Mouse (Mus musculus) megakaryocyte, embryonic 14.5 days (primary cell): ENCODE measurements around the gene Hipk3. TPM values are rescaled to one million over a fixed set of nuclear protein-coding genes. Genes with fewer than 3 reads are reported as not detected.

Experiments
- H3K27me3 ChIP-seq: replicated peaks from 2 replicates; pipeline ENCODE3; 2012; ENCODE audit warnings: inconsistent platforms
- H3K36me3 ChIP-seq: replicated peaks from 2 replicates; pipeline ENCODE3; 2012; ENCODE audit warnings: low read length, inconsistent platforms, mixed read lengths
- H3K4me1 ChIP-seq: 2 replicates; pipeline ENCODE4 v1.6.1; 2012; ENCODE audit warnings: inconsistent platforms
- H3K4me3 ChIP-seq: replicated peaks from 2 replicates; pipeline ENCODE3; 2012; ENCODE audit warnings: moderate library complexity, mild to moderate bottlenecking, inconsistent platforms
- H3K9me3 ChIP-seq: 2 replicates; pipeline ENCODE4 v1.6.1; 2012; ENCODE audit warnings: inconsistent platforms
- FLI1 ChIP-seq: IDR thresholded peaks from 2 replicates; pipeline ENCODE4 v1.6.1; 2012; ENCODE audit warnings: low read length, inconsistent platforms, mixed read lengths
- GATA1 ChIP-seq: IDR thresholded peaks from 3 replicates; pipeline ENCODE4 v1.6.1; 2012; ENCODE audit warnings: mixed read lengths, low read length, inconsistent platforms, borderline replicate concordance
- polyA plus RNA-seq: library from polyadenylated mRNA; stranded (reverse); fragments of >175 nt; gene quantifications from 2 replicates; pipeline ENCODE4 v1.2.3, GENCODE M21; 2012; ENCODE audit warnings: low replicate concordance; ENCODE audit not compliant: insufficient read depth

The Hipk3 gene
- polyA plus RNA-seq, 1 experiment, result 2.6 TPM

DNA sequence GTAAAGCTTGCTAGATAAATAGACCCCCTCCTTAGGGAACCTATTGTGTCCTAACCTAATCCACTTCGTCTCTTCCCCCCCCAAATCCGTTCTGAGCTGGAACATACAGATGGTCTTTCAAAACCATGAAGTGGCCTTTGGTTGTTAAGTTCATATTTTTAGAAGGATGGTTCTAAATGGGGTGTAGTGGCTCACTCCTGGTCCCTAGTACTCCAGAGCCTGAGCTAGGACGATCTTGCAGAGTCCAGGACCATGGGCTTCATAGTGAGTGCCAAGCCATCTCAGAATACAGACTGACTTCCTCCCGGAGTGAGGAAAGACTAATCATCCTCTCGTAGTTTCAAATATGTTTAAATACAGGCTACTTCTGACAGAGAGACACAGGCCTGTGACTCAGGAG is 2.0 kb upstream of the Hipk3 start:
- Histone ChIP-seq H3K9me3 (no peaks in the 10 kb centered on the region), H3K4me1 (peaks cover 30% of the 10 kb centered on the region)

DNA sequence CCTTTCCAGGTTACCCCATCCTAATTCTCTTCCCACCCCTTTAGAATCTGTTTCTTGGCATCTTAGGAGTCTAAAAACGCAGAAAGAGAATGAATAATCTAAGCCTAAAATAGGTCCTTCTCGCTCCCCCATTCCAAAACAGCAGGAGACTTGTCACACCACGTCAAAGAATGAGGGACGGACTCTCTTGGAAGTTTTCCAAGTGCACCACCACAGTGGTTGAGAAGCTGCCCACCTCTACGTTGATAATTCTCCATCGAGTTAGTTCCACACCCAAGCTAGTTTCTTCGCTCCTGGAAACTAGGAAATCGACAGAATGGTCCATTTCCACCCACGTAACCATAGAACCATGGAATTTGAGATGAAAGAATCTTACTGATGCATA is 547 bp upstream of the Hipk3 start:
- Histone ChIP-seq H3K27me3 (no peaks in the 10 kb centered on the region), H3K4me3 (peak overlapping the region; percentile 98), H3K9me3 (no peaks in the 10 kb centered on the region), H3K36me3 (peaks cover 2% of the 10 kb centered on the region), H3K4me1 (peaks cover 40% of the 10 kb centered on the region)
- TF ChIP-seq FLI1 (no peak), GATA1 (no peak)

More for the DNA sequence above, 2.0 kb upstream of the Hipk3 start:
- no peak overlapping the region for H3K4me3 ChIP-seq
- no peak for TF ChIP-seq GATA1
- no peaks in the 10 kb centered on the region for H3K36me3 ChIP-seq
- H3K27me3 ChIP-seq, result no peaks in the 10 kb centered on the region

DNA sequence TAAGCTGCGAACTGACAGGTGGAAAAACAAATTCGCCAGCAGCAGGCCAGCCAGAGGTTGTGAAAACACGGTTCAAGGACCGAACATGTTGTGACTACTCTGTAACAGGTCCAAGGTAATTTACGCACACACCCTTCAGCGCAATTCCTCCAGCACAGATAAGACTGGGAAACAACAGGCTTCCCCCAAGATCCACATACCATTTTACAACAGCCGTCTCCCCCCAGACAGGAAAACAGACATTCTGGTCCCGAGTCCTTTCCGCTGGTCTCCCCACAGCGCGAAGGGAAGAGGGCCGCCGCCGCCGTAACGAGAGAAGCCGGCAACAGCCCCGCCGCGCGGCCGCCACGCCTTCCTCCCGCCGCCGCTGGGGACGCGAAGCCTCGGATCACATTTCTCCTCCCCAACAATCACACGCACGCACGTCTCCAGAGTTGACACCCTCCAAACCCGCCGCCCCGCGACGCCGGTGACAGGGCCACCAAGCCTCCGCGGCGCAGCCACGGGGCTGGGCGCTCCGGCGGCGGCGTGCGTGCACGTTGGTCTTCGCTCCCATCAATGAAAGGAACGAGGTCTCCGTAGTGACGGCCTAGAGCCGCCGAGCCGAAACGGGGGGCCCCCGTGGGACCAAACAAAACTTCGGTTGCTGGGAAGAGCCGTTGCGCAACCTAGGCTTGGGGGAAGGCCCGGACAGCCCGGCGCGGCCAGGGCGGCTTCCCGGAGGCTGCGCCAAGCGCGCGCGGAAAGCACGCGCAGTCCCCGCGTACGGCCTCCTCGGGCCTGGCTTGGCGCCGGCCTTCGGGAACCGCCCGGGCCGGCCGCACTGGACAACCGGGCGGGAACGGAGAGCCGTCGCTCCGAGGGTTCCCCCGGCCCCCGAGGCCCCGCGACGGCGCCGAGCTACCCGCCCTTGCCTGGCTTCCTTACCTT is 960 bp downstream of the Hipk3 start:
- Histone ChIP-seq H3K4me3 (peak overlapping the region; percentile 98), H3K36me3 (peaks cover 4% of the 10 kb centered on the region), H3K27me3 (no peaks in the 10 kb centered on the region), H3K4me1 (peaks cover 43% of the 10 kb centered on the region), H3K9me3 (no peaks in the 10 kb centered on the region)
- TF ChIP-seq FLI1 (no peak), GATA1 (no peak)

DNA sequence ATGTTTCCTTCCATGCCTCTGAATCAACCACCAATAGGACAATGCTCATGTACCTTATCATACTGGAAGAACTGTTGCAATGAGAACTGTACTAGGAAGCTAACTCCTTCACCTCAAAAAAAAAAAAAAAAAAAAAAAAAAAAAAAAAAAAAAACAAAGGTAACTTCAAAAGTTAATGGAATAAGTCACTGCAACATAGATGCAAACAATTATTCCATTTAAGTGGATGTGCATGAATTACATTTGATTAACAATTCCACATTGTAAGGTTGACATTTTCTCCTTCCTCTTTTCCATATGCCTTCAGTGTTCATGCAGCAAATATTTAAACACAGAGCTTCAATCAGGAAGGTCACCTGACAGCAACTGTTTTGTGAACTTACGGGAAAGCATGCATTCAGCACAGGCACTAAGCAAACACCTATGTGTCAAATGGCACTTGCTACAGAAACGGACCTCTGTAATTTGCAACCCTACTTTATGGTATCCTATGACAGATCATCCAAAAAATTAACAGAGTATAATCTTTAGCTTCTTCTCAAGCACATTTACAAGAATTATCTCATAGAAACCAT is 2.9 kb downstream of the Hipk3 start:
- TF ChIP-seq FLI1 (no peak), GATA1 (no peak)
- Histone ChIP-seq H3K36me3 (peaks cover 4% of the 10 kb centered on the region), H3K9me3 (no peaks in the 10 kb centered on the region), H3K27me3 (no peaks in the 10 kb centered on the region), H3K4me3 (peak overlapping the region; percentile 57), H3K4me1 (peaks cover 35% of the 10 kb centered on the region)

DNA sequence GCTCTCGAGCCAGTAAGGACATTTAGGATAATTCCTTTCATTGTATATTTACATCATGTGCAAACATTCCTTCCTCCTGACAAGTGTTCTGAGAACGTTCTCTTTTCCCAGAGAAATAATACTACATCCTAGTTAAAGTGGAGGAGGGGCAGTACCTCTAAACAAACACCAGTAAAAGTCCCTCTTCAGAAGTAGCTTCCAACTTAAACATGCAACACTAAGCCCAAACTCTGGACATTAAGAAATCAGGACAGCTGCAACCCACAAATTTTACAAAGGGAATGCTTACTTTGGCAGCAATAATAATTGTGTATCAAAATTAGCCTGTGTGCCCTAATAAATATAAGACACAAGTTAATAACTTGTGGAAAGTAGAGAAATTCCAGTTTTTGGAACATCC is 3.5 kb downstream of the Hipk3 start:
- no peak for TF ChIP-seq GATA1
- no peak for TF ChIP-seq FLI1
- Histone ChIP-seq H3K27me3 (no peaks in the 10 kb centered on the region), H3K9me3 (no peaks in the 10 kb centered on the region), H3K4me3 (no peak overlapping the region), H3K36me3 (peaks cover 4% of the 10 kb centered on the region), H3K4me1 (peaks cover 31% of the 10 kb centered on the region)

DNA sequence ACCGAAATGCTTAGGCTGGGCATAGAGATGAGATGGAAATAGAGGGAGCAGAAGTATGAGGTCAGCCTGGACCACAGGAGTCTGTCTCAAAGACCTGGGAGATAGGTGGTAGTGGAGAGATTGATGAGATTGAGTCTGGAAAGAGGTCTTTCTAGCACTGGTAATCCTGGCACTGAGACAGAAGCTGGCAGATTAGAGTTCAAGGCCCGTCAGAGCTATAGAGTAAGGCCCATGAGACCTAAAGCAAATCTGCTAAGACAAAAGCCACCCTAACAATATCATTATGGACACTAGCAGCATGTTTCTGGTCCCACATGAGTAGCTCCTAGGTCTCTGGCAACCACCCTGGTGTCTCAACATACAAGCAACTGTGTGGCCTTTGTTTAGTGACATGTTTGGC is 4.4 kb downstream of the Hipk3 start:
- H3K4me1 ChIP-seq, result peaks cover 28% of the 10 kb centered on the region

DNA sequence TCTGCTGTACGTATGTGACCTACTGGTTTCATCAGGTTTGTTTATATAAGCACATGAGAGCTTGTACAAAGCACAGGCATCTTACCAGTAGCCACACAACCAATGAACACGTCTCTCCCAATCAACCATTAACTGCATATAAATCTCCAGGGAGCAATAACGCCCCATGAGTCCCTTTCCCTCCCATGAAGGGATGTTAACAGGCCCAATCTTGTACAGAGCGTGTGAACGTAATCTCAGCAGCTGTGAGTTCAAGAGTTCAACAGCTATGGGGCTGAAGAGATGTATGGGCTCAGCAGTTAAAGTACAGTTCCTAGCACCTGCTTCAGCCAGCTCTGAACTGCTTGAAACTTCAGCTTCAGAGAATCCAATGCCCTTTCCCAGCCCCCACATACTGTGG is 9.8 kb downstream of the Hipk3 start:
- peaks cover 8% of the 10 kb centered on the region for H3K36me3 ChIP-seq
- H3K4me1 ChIP-seq, result peaks cover 10% of the 10 kb centered on the region
- H3K4me3 ChIP-seq, result no peak overlapping the region
- H3K27me3 ChIP-seq, result no peaks in the 10 kb centered on the region
- TF ChIP-seq FLI1 (no peak), GATA1 (no peak)
- H3K9me3 ChIP-seq, result no peaks in the 10 kb centered on the region

More for the DNA sequence above, 4.4 kb downstream of the Hipk3 start:
- no peak for TF ChIP-seq FLI1
- TF ChIP-seq GATA1, result no peak
- H3K36me3 ChIP-seq, result peaks cover 4% of the 10 kb centered on the region
- no peak overlapping the region for H3K4me3 ChIP-seq
- no peaks in the 10 kb centered on the region for H3K9me3 ChIP-seq
- no peaks in the 10 kb centered on the region for H3K27me3 ChIP-seq

DNA sequence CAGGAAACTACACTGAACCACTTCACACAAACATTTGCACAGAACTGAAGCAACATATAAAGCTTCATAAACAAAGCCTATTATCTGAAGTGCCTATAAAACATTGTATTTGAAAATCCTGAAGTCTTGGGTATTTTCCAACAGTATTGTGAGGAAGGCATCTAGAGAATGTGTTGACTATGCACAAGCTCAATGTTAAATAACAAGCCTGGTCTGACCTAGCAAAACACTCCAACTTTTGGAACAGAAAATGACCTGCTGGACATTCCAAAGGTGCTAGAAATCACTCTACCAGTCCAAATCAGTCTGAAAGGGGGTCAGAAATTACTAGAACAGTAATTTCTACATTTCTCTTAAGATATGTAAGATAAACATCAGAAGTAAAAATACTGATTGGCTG is 12.1 kb downstream of the Hipk3 start:
- no peaks in the 10 kb centered on the region for H3K9me3 ChIP-seq
- peaks cover 9% of the 10 kb centered on the region for H3K36me3 ChIP-seq
- no peak overlapping the region for H3K4me3 ChIP-seq
- TF ChIP-seq GATA1, result no peak
- no peak for TF ChIP-seq FLI1
- H3K4me1 ChIP-seq, result peaks cover 10% of the 10 kb centered on the region
- H3K27me3 ChIP-seq, result no peaks in the 10 kb centered on the region

DNA sequence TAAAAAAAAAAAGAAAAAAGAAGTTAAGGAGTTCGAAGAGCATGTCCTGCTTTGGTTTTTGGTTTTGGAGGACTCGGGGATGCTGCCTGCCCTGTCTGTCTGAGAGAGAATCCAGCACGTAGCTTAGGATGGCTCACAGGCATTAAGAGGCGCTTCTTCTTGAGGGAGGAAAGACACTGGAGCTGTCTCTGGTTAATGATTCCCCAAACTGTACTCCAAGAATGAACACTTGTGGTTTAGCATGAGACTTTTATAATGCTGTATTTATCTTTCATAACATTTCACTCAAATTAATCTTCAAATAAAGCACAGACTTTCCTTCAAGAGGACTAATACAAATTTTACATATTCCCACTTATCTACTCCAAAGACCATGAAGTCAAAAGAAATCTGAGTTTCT is 15.2 kb downstream of the Hipk3 start:
- TF ChIP-seq FLI1 (no peak), GATA1 (no peak)
- no peaks in the 10 kb centered on the region for H3K27me3 ChIP-seq

DNA sequence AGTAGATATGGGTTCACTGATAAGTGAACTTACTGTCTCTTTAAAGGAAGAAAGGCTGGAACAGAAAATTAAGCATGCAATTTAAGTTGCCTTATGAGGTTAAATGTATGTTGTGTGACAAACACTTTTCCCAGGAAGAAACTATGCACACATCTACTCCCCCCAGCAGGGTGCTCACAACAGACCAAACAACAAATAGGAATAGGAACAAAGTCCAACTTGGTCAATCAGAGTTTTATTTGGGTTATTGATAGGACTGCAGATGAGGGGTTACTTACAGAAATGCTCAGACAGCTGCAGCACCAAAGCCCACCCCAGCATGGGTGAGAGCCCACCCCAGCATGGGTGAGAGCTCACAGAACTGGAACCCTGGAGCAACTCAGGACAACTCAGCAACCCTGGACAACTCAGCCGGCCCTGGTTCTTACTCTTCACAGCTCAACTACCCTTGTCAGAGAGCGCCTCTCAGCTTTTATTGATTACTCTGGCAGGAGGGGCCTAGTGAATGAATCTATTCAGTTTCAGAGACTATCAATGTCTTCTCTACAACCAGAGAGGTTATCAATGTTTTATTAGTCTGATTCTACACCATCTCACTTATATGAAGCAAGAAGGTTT is 16.7 kb downstream of the Hipk3 start:
- peaks cover 9% of the 10 kb centered on the region for H3K36me3 ChIP-seq
- H3K9me3 ChIP-seq, result no peaks in the 10 kb centered on the region
- H3K4me1 ChIP-seq, result 0 out of 2 replicates have a peak, but pooled peaks cover 3% of the 10 kb centered on the region
- no peak overlapping the region for H3K4me3 ChIP-seq
- H3K27me3 ChIP-seq, result no peaks in the 10 kb centered on the region
- TF ChIP-seq GATA1 (no peak), FLI1 (no peak)

More for the DNA sequence above, 15.2 kb downstream of the Hipk3 start:
- Histone ChIP-seq H3K4me3 (no peak overlapping the region), H3K9me3 (no peaks in the 10 kb centered on the region), H3K36me3 (peaks cover 9% of the 10 kb centered on the region), H3K4me1 (no peaks in the 10 kb centered on the region)
